Mouse (Mus musculus): ENCODE data around the gene Coro2a. TPM values are rescaled to one million over a fixed set of nuclear protein-coding genes. Genes with fewer than 3 reads are reported as not detected.

Coro2a gene
- polyA plus RNA-seq, 1 experiment from 2014 or later: 3.0 TPM

DNA sequence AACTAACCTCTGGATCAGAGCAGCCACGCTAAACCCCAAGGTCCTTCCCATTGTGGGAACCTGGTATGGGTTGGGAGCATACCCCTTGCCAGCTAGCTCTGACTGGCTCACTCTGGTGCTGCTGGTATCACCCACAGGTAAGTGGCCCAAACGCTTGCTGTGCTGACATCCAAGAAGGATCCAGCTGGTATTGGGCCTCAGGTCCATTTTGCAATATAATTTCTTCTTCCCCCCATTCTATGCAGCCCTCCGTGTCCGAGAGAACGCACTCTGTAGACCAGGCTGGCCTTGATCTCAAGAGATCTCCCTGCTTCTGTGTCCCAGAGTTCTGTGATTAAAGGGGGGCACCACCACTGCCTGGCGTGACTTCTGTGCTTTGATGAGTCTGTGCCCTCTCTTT, 108.9 kb downstream of the Coro2a start:
- WGBS (ENCODE audit: insufficient replicate concordance): 86% methylated on average over 6 of the region's 6 CpGs
- H3K36me3 ChIP-seq: peaks cover 58% of the 10 kb centered on the region

DNA sequence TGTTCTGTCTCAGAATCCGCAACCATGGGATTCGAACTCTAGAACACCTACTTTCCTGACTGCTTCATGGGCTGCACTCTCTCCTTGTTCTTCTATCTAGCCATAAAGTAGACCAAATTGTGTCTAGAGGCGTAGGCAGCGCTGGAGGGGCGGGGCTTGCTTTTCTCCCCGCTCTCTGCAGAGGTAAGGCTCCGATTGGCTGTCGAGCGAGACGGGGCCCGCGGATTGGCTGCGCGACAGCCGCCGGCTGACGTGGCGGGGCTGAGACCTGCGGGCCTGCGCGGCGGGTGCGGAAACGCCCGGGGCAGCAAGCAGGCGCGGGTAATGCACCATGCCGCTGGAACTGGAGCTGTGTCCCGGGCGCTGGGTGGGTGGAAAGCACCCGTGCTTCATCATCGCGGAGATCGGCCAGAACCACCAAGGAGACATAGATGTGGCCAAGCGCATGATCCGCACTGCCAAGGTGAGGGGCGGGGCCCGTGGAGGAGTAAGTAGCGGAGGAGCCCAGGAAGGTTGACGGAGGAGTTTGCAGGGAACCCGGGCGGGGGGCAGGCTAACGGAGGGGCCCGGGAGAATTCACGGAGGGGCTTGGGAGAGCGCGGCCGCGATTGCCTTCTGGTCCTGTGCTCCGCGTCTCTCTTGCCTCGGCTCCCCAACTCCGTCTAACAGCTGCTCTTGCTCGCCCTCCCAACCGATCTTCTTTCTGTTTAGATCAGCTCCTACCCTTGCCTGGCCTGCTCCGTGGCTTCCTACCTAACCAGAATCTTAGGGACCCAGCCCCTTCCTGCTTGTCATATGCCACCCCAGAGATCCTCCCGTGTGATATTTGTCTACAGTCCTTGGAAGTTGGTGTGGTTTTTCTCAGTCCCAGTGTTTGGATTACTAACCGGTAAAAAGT, 112.7 kb downstream of the Coro2a start, which contains the start of gene Nans:
TSS of gene Nans (plus strand) at position 221 of the 898 bp plus-strand sequence.
- Histone ChIP-seq H3K9ac (peak within 1 kb of the TSS; percentile 94), H3K4me3 (replicated peaks) (peak within 1 kb of the TSS; percentile 90), H3K36me3 (peaks cover 27% of the 10 kb centered on the region), H3K4me1 (replicated peaks) (peaks cover 53% of the 10 kb centered on the region), H3K27me3 (no peaks in the 10 kb centered on the region), H3K4me2 (peak within 1 kb of the TSS; percentile 93), H3K27ac (peak within 1 kb of the TSS; percentile 85), H3K9me3 (replicated peaks) (no peaks in the 10 kb centered on the region)
- under 1% methylated on average over 58 of the region's 58 CpGs for WGBS (ENCODE audit: insufficient replicate concordance)
- peak; percentile 95 for DNase-seq
- peak; percentile 97 for ATAC-seq (ENCODE audit: low read depth)

More for the DNA sequence above, 108.9 kb downstream of the Coro2a start:
- Histone ChIP-seq H3K27me3 (no peaks in the 10 kb centered on the region), H3K9ac (no peak overlapping the region), H3K4me2 (no peak overlapping the region), H3K27ac (no peak overlapping the region), H3K9me3 (replicated peaks) (no peaks in the 10 kb centered on the region), H3K4me1 (replicated peaks) (peaks cover 34% of the 10 kb centered on the region), H3K4me3 (replicated peaks) (no peak overlapping the region)
- ATAC-seq (ENCODE audit: low read depth) (no peak), DNase-seq (no peak)

DNA sequence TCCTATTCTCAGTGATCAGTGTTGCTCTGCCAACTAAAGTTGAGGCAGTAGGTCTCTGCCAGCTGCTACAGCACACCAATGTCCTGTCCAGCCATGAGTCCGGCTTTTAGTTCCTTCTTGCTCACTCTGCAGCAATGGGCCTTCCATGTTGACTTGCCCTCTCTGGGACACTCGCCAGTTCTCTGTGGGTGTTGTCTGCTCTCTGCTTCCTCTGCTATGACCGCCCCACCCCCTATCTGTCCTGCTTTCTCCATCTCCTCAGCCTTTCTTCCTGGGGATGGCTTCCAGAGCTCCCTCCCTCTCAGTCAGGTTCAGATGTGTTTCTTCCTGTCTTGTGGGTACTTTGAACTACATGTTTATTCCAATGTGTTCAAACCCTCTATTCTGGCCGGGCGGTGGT, 114.7 kb downstream of the Coro2a start:
- DNase-seq (no peak), ATAC-seq (ENCODE audit: low read depth) (no peak)
- Histone ChIP-seq H3K4me3 (replicated peaks) (no peak overlapping the region), H3K4me1 (replicated peaks) (peaks cover 58% of the 10 kb centered on the region), H3K27me3 (no peaks in the 10 kb centered on the region), H3K4me2 (no peak overlapping the region), H3K27ac (peak overlapping the region; percentile 36; the same call in 1 of the 2 replicates), H3K9ac (no peak overlapping the region), H3K36me3 (peaks cover 7% of the 10 kb centered on the region), H3K9me3 (replicated peaks) (no peaks in the 10 kb centered on the region)
- 74% methylated on average over 5 of the region's 5 CpGs for WGBS (ENCODE audit: insufficient replicate concordance)

Other genes with a start within 250 kb of the Coro2a start
- gene Trmo, start 212.8 kb downstream of the Coro2a start, polyA plus RNA-seq (2015; fragmentation: Nextera tagmentation; extraction: Ambion mirVana): 8.7 and 9.7 TPM in 2 replicates
- 405 and 482 TPM in 2 replicates for gene Hemgn, start 188.7 kb downstream of the Coro2a start, polyA plus RNA-seq (2015; fragmentation: Nextera tagmentation; extraction: Ambion mirVana)
- 555 and 600 TPM in 2 replicates for gene Anp32b, start 151.3 kb downstream of the Coro2a start, polyA plus RNA-seq (2015; fragmentation: Nextera tagmentation; extraction: Ambion mirVana)
- gene Nans, start 113.0 kb downstream of the Coro2a start, polyA plus RNA-seq (2015; fragmentation: Nextera tagmentation; extraction: Ambion mirVana): 65.4 and 77.9 TPM in 2 replicates
- 6.8 and 8.6 TPM in 2 replicates for gene Trim14, start 66.1 kb downstream of the Coro2a start, polyA plus RNA-seq (2015; fragmentation: Nextera tagmentation; extraction: Ambion mirVana)
- gene Tbc1d2, start 48.0 kb upstream of the Coro2a start, polyA plus RNA-seq (2015; fragmentation: Nextera tagmentation; extraction: Ambion mirVana): 0.46 and 0.56 TPM in 2 replicates

All from liver, embryonic 13.5 days (tissue).